Mouse (Mus musculus) stomach, postnatal 0 days (tissue): ENCODE results near the gene Epas1. TPM values are rescaled to one million over a fixed set of nuclear protein-coding genes. Genes with fewer than 3 reads are reported as not detected.

Experiments
- ATAC-seq: fragments of 200-750 bp; cut with Nextera tagmentation; 2 replicates; pipeline ENCODE4 v1.8.0; 2017; ENCODE audit not compliant: low FRiP score, low TSS enrichment
- DNase-seq: peaks from one replicate; pipeline ENCODE4 v3.0.0-alpha.2; 2016; ENCODE audit warnings: low spot score
- H3K27ac ChIP-seq: fragments of 300-500 bp; sonication (generic); replicated peaks from 2 replicates; pipeline ENCODE4 v1.5.1; 2014; ENCODE audit warnings: mild to moderate bottlenecking, control low read depth
- H3K27me3 ChIP-seq: fragments of 300-500 bp; sonication (generic); 2 replicates; pipeline ENCODE4 v1.6.1; 2014; ENCODE audit warnings: low read length; ENCODE audit not compliant: control insufficient read depth, insufficient read depth
- H3K36me3 ChIP-seq: fragments of 300-500 bp; sonication (generic); 2 replicates; pipeline ENCODE4 v1.6.1; 2014; ENCODE audit warnings: low read length, mixed read lengths; ENCODE audit not compliant: control insufficient read depth, insufficient read depth
- H3K4me1 ChIP-seq: fragments of 300-500 bp; sonication (generic); replicated peaks from 2 replicates; pipeline ENCODE4 v1.6.1; 2014; ENCODE audit warnings: antibody characterized with exemption; ENCODE audit not compliant: control insufficient read depth, insufficient read depth
- H3K4me2 ChIP-seq: fragments of 300-500 bp; sonication (generic); replicated peaks from 2 replicates; pipeline ENCODE4 v1.6.1; 2014; ENCODE audit warnings: low read depth, mild to moderate bottlenecking, control low read depth, moderate library complexity
- H3K4me3 ChIP-seq: fragments of 300-500 bp; sonication (generic); 2 replicates; pipeline ENCODE4 v1.5.1; 2014; ENCODE audit warnings: low read depth, low read length, control low read depth
- H3K9ac ChIP-seq: fragments of 300-500 bp; sonication (generic); 2 replicates; pipeline ENCODE4 v1.6.1; 2014; ENCODE audit warnings: mild to moderate bottlenecking, low read length, control low read depth, mixed read lengths
- H3K9me3 ChIP-seq: fragments of 300-500 bp; sonication (generic); 2 replicates; pipeline ENCODE4 v1.6.1; 2016; ENCODE audit warnings: low read length; ENCODE audit not compliant: control insufficient read depth
- CTCF ChIP-seq: IDR thresholded peaks from 2 replicates; pipeline ENCODE4 v1.5.1; 2016; ENCODE audit warnings: antibody characterized with exemption, low read depth, mild to moderate bottlenecking, moderate library complexity
- EP300 ChIP-seq: optimal IDR thresholded peaks from 2 replicates; pipeline ENCODE3; 2016; ENCODE audit warnings: antibody characterized with exemption
- WGBS: fragments of 180-500 bp; shearing (Covaris S2); extraction: QIAGEN DNeasy Blood & Tissue Kit; methylation state at CpG from one replicate; pipeline ENCODE4 v1.1.7; 2014; 5-methylcytosine and 5-hydroxymethylcytosine counted together
- polyA plus RNA-seq: library from polyadenylated mRNA; unstranded; fragments of >200 nt; fragmentation: Nextera tagmentation; extraction: Ambion mirVana; gene quantifications from 2 replicates; pipeline ENCODE4 v1.2.1, GENCODE M21; 2015

Epas1 gene
- polyA plus RNA-seq, result 4.7 and 5.5 TPM in 2 replicates

DNA sequence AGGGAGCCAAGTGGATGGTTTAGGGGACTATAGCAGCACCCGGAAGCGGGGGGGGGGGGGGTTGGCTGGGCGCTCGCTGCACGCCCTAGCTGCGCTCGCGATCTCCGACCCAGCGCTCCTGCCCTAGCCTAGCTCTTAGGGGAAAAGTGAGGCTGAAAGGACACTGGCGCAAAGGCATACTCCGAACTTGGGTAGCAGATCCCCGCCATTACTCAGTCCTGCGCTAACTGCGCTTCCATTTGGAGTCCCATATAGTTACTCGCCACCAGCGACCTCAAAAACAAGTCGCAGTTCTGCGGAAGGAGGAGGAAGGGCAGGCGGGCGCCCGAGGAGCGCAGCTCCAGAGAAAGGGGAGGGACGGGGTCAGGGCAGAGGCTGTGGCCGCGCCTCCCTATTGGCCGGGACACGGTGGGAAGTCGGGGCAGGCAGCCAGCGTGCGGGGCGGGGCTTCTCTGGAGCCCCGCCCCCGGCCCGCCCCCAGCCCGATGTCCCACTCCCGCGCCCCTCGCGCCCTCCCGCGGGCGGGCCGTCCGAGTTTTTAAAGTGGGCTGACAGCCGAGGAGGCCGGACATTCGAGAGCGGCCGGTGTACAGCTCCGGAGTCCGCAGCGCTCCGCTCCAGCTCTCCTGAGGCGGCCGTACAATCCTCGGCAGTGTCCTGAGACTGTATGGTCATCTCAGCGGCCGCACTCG is at the start of gene Epas1:
Gene Epas1 (plus strand): TSS at position 571 of the 692 bp plus-strand sequence.
- ATAC-seq (peak; percentile 94), DNase-seq (peak; percentile 90)
- Histone ChIP-seq H3K9me3 (no peaks in the 10 kb centered on the region), H3K4me1 (no peaks in the 10 kb centered on the region), H3K9ac (peak within 1 kb of the TSS; percentile 66), H3K27me3 (no peaks in the 10 kb centered on the region), H3K4me3 (peak within 1 kb of the TSS; percentile 57), H3K36me3 (no peaks in the 10 kb centered on the region), H3K4me2 (peak within 1 kb of the TSS; percentile 90), H3K27ac (peak within 1 kb of the TSS; percentile 88)
- TF ChIP-seq EP300, result no peak
- TF ChIP-seq CTCF, result peak; percentile 27; the same call in 1 of the 2 replicates
- 0% methylated on average over 47 of the region's 60 CpGs for WGBS

DNA sequence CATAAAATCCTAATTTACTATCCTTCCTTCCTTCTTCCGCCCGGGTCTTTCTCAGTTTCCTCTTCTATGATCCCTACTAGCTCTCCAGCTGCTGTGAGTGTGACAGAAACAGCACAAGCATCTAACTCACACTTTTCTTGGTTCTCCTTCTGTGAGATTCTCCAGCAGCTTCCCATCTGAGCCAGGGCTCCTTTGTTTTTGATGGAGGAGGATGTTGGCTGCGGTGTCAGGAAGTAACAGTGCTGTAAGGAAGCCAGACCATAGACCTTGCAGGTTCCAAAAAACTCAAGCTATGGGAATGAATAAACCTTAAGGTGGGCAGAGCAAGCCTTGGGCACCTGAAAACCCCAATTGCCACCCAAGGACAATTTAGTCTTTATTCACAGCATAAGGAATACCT is 48.3 kb upstream of the Epas1 start:
- WGBS, result 77% methylated on average over 3 of the region's 3 CpGs
- H3K9me3 ChIP-seq, result no peaks in the 10 kb centered on the region
- H3K4me3 ChIP-seq, result no peak overlapping the region
- no peaks in the 10 kb centered on the region for H3K27me3 ChIP-seq
- H3K9ac ChIP-seq, result no peak overlapping the region
- ATAC-seq (no peak), DNase-seq (no peak)
- no peak overlapping the region for H3K27ac ChIP-seq
- no peak overlapping the region for H3K4me2 ChIP-seq
- TF ChIP-seq CTCF, result no peak
- no peak for TF ChIP-seq EP300
- H3K36me3 ChIP-seq, result no peaks in the 10 kb centered on the region
- no peaks in the 10 kb centered on the region for H3K4me1 ChIP-seq

DNA sequence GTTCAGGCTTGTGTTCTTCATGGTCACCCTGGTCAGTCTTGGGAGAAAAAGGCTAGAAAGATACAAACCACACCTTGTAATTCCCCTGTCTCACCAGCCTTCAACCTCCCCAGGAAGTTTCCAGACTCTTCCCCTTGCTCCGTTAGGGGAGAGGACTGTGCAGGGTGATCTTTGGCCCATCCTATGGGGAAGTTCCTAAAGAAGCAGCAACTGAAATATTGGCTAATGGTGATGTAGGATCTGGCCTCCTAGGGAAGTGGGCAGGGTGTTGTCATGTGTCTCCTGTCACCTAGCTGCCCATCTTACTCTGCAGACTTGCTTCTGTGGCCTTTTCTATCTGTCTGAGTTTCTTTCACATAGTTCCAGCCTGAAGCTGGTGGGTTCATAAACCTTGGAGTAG is 47.0 kb upstream of the Epas1 start:
- no peak overlapping the region for H3K4me3 ChIP-seq
- ATAC-seq (no peak), DNase-seq (no peak)
- no peaks in the 10 kb centered on the region for H3K27me3 ChIP-seq
- no peaks in the 10 kb centered on the region for H3K4me1 ChIP-seq
- no peak overlapping the region for H3K27ac ChIP-seq
- H3K4me2 ChIP-seq, result no peak overlapping the region
- WGBS, result 71% methylated on average over 1 of the region's 1 CpGs
- H3K9me3 ChIP-seq, result no peaks in the 10 kb centered on the region
- H3K9ac ChIP-seq, result no peak overlapping the region
- TF ChIP-seq CTCF, result no peak
- TF ChIP-seq EP300, result no peak
- no peaks in the 10 kb centered on the region for H3K36me3 ChIP-seq

DNA sequence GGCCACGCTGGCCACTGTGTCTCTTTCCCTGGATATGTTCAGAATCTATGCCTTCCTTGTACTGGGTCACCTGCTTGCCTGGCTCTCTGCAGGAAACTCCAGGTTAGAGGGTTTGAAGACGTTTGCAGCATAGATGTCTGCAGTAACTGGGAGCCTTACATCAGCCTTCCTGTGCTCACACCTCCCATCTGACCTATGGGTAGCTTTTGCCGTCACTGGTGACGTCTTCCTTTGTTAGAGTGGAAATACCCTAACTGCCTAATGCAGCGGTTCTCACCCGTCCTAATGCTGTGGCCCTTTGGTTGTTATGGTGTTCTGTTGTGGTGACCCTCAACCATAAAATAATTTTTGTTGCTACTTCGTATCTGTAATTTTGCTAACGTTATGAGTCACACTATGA is 43.7 kb upstream of the Epas1 start:
- no peak overlapping the region for H3K4me2 ChIP-seq
- WGBS, result 85% methylated on average over 8 of the region's 8 CpGs
- no peak for DNase-seq
- TF ChIP-seq CTCF, result no peak
- TF ChIP-seq EP300, result no peak
- H3K36me3 ChIP-seq, result no peaks in the 10 kb centered on the region
- no peak overlapping the region for H3K27ac ChIP-seq
- no peaks in the 10 kb centered on the region for H3K9me3 ChIP-seq
- ATAC-seq, result no peak
- H3K27me3 ChIP-seq, result no peaks in the 10 kb centered on the region
- H3K4me1 ChIP-seq, result peaks cover 3% of the 10 kb centered on the region; the same call in 1 of the 2 replicates
- no peak overlapping the region for H3K4me3 ChIP-seq
- no peak overlapping the region for H3K9ac ChIP-seq

DNA sequence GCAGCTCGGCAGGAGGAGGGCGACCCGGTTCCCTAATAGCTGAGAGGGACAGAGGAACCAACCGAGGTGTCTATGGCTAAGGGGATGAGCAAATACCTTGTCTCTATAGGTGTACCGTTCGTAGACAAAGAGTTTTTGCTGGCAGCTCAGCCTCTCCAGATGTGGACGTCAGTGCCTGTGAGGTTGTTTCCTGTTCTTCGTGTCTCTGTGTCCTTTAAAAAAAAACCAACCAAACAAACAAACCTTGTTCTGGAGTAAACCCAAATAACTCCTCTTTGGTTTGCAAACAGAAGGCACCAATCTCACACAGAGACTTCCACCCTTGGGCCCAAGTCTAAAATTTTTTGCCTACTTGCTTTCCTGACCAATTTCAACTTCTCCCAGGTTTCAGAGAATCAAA is 43.1 kb upstream of the Epas1 start:
- TF ChIP-seq CTCF (no peak), EP300 (no peak)
- H3K4me3 ChIP-seq, result no peak overlapping the region
- no peak for DNase-seq

DNA sequence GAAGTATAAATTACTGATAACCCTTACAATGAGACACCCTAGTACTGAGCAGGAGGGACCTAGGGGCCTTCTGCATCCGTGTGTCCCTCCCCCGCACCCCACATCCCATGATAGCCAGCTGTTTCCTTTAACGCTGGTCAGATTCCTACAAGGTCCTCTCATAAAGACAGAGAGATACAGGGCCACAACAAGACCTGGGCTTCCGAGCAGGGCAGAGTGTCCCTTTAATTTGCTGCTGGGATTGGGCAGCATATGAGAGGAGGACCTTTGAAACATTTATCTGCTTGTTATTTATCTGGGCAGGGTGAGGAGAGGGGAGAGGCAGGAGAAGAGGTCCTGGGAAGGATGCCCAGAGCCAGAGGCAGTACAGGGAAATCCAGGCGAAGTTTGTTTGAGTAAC is 41.6 kb upstream of the Epas1 start:
- Histone ChIP-seq H3K27me3 (no peaks in the 10 kb centered on the region), H3K9me3 (no peaks in the 10 kb centered on the region), H3K27ac (no peak overlapping the region), H3K9ac (no peak overlapping the region), H3K4me2 (no peak overlapping the region), H3K4me3 (no peak overlapping the region), H3K36me3 (no peaks in the 10 kb centered on the region), H3K4me1 (peaks cover 3% of the 10 kb centered on the region; the same call in 1 of the 2 replicates)
- no peak for ATAC-seq
- TF ChIP-seq CTCF (no peak), EP300 (no peak)
- no peak for DNase-seq
- WGBS, result 32% methylated on average over 5 of the region's 5 CpGs

More for the DNA sequence above, 43.1 kb upstream of the Epas1 start:
- no peaks in the 10 kb centered on the region for H3K27me3 ChIP-seq
- WGBS, result 73% methylated on average over 8 of the region's 8 CpGs
- H3K9ac ChIP-seq, result no peak overlapping the region
- H3K4me2 ChIP-seq, result no peak overlapping the region
- ATAC-seq, result no peak
- no peaks in the 10 kb centered on the region for H3K9me3 ChIP-seq
- H3K4me1 ChIP-seq, result peaks cover 3% of the 10 kb centered on the region; the same call in 1 of the 2 replicates
- H3K36me3 ChIP-seq, result no peaks in the 10 kb centered on the region
- no peak overlapping the region for H3K27ac ChIP-seq
